Mouse (Mus musculus) bone marrow, adult 2 months (tissue): ENCODE results near the gene Pea15a. TPM values are rescaled to one million over a fixed set of nuclear protein-coding genes. Genes with fewer than 3 reads are reported as not detected.
"Not testable (repeated sequence)": the region's sequence is repeated elsewhere in the genome, so short reads cannot be mapped to it uniquely, and the experiment has no call there.

Source experiments
- H3K27ac ChIP-seq: fragments of 200-500 bp; 2 replicates; pipeline ENCODE4 v1.5.1; 2012; ENCODE audit warnings: low read depth, mild to moderate bottlenecking, control low read depth, inconsistent platforms, low read length; ENCODE audit not compliant: control insufficient read depth, poor library complexity, insufficient read depth
- H3K4me1 ChIP-seq: fragments of 200-500 bp; 2 replicates; pipeline ENCODE4 v1.6.1; 2011; ENCODE audit warnings: low read length; ENCODE audit not compliant: control insufficient read depth, insufficient read depth
- H3K4me3 ChIP-seq: fragments of 200-500 bp; replicated peaks from 2 replicates; pipeline ENCODE3; 2011; ENCODE audit warnings: mild to moderate bottlenecking, low read depth, low read length, control low read depth; ENCODE audit not compliant: control insufficient read depth
- CTCF ChIP-seq: fragments of 200-500 bp; IDR thresholded peaks from 2 replicates; pipeline ENCODE4 v1.5.1; 2011; ENCODE audit warnings: low read length, control low read depth; ENCODE audit not compliant: control insufficient read depth, insufficient read depth
- POLR2A ChIP-seq: fragments of 200-500 bp; IDR thresholded peaks from 2 replicates; pipeline ENCODE4 v1.6.1; 2011; ENCODE audit warnings: low read depth, mild to moderate bottlenecking, control low read depth, low read length, borderline replicate concordance; ENCODE audit not compliant: control insufficient read depth
- WGBS: fragments of 180-500 bp; shearing (Covaris S2); methylation state at CpG from one replicate; pipeline ENCODE4 v1.1.7; 2018; 5-methylcytosine and 5-hydroxymethylcytosine counted together
- polyA plus RNA-seq: library from polyadenylated mRNA; stranded (reverse); fragments of >200 nt; gene quantifications from 2 replicates; pipeline ENCODE4 v1.2.4, GENCODE M21; 2011; ENCODE audit warnings: low replicate concordance; ENCODE audit not compliant: missing spikeins, insufficient read depth, insufficient read length

The Pea15a gene
- 12.7 and 28.0 TPM in 2 replicates for polyA plus RNA-seq

GRCm38 (mm10) chr1:172206141-172206917 is at the start of gene Pea15a:
Gene Pea15a, minus strand, starts transcription at chr1:172206804.
- peak within 1 kb of the TSS; percentile 76 for H3K4me3 ChIP-seq
- WGBS, result 1% methylated on average over 38 of the region's 40 CpGs
- TF ChIP-seq POLR2A, result 0 out of 2 replicates have a peak, but pooled peaks have one; percentile 22
- no peak for TF ChIP-seq CTCF
- no peak within 1 kb of the TSS for H3K27ac ChIP-seq
- no peaks in the 10 kb centered on the region for H3K4me1 ChIP-seq

GRCm38 (mm10) chr1:172247679-172248078 is 41.1 kb upstream of the Pea15a start:
- H3K27ac ChIP-seq, result no peak overlapping the region
- no peak overlapping the region for H3K4me3 ChIP-seq
- WGBS, result 14% methylated on average over 2 of the region's 2 CpGs
- H3K4me1 ChIP-seq, result no peaks in the 10 kb centered on the region
- TF ChIP-seq POLR2A (no peak), CTCF (peak; percentile 27; the same call in 1 of the 2 replicates)

GRCm38 (mm10) chr1:172247216-172247615 is 40.6 kb upstream of the Pea15a start:
- WGBS, result 68% methylated on average over 4 of the region's 4 CpGs
- Histone ChIP-seq H3K27ac (no peak overlapping the region), H3K4me3 (no peak overlapping the region), H3K4me1 (no peaks in the 10 kb centered on the region)
- no peak for TF ChIP-seq CTCF
- TF ChIP-seq POLR2A, result no peak

GRCm38 (mm10) chr1:172244645-172245044 is 38.0 kb upstream of the Pea15a start:
- WGBS, result 36% methylated on average over 23 of the region's 23 CpGs
- H3K27ac ChIP-seq, H3K4me1 ChIP-seq, H3K4me3 ChIP-seq: not testable (repeated sequence)

GRCm38 (mm10) chr1:172243547-172244205 is 37.1 kb upstream of the Pea15a start:
- 54% methylated on average over 16 of the region's 16 CpGs for WGBS
- TF ChIP-seq POLR2A (no peak), CTCF (no peak)
- H3K27ac ChIP-seq, result no peak overlapping the region
- no peak overlapping the region for H3K4me3 ChIP-seq
- no peaks in the 10 kb centered on the region for H3K4me1 ChIP-seq

- 75% methylated on average over 2 of the region's 2 CpGs for WGBS
- Histone ChIP-seq H3K4me1 (no peaks in the 10 kb centered on the region), H3K4me3 (no peak overlapping the region), H3K27ac (no peak overlapping the region)
- TF ChIP-seq CTCF (no peak), POLR2A (no peak)
Measured at GRCm38 (mm10) chr1:172242401-172242800, 35.8 kb upstream of the Pea15a start.

- TF ChIP-seq CTCF (no peak), POLR2A (no peak)
- 21% methylated on average over 6 of the region's 6 CpGs for WGBS
- Histone ChIP-seq H3K4me1 (no peaks in the 10 kb centered on the region), H3K4me3 (no peak overlapping the region), H3K27ac (no peak overlapping the region)
Measured at GRCm38 (mm10) chr1:172240945-172241708, 34.5 kb upstream of the Pea15a start.

GRCm38 (mm10) chr1:172229215-172229614 is 22.6 kb upstream of the Pea15a start:
- Histone ChIP-seq H3K27ac (no peak overlapping the region), H3K4me3 (no peak overlapping the region), H3K4me1 (no peaks in the 10 kb centered on the region)
- 80% methylated on average over 1 of the region's 1 CpGs for WGBS
- TF ChIP-seq POLR2A, result no peak
- no peak for TF ChIP-seq CTCF
